Mouse (Mus musculus): ENCODE measurements at regions not wholly inside any gene's neighbourhood (a gene's known extent, or its start where the extent isn't known, plus 50 kb on each side); places are given as distances from the start of the nearest gene placed in this dataset.
"Not testable (repeated sequence)": the region's sequence is repeated elsewhere in the genome, so short reads cannot be mapped to it uniquely, and the experiment has no call there.

DNA sequence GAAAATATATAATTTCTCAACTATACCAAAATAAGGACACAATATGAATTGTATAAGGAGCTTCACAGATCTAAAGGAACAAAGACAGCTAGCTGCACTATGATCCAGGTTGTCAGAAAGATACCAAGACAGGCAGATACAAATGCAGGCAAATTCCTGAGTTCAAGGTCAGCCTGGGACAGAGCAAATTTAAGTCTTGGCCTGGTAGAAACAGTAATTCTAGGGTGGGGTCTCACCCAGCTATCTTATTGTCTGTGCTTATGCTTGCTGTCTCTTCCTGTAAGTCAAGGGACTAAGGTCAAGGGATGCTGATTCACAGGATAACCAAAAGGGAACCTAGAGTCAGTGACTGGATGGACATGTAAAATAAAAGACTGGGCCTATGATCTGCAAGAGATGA is 250.4 kb downstream of the Nucb2 start:
- H3K4me2 ChIP-seq (ENCODE audit: low read depth) = no peak overlapping the region
- H3K27ac ChIP-seq (ENCODE audit: low read depth, low read length) = no peak overlapping the region
- ATAC-seq (ENCODE audit: insufficient read depth, low FRiP score, low TSS enrichment) = no peak

DNA sequence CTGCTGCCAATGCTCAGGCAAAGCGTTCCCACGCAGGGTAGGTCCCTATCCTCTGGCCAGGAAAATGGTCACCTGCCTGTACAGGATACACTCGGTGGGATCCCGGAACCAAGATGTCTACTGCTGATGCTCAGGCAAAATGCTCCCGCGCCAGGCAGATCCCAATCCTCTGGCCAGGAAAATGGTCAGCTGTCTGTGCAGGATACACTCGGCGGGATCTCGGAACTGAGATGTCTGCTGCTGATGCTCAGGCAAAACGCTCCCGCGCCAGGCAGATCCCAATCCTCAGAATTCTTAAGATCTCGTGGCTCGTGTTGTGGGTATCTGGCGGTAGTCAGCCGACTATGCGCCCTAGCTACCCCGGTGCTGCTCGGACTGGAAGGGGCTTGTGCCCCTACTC is 288.0 kb downstream of the Nucb2 start:
- not testable (repeated sequence) for H3K27me3 ChIP-seq (ENCODE audit: control insufficient read depth, insufficient read depth, low read length); H3K9me3 ChIP-seq (ENCODE audit: control insufficient read depth, low read length); DNase-seq (ENCODE audit: low spot score); H3K9ac ChIP-seq (ENCODE audit: low read length); ATAC-seq (ENCODE audit: insufficient read depth, low FRiP score, low TSS enrichment); H3K27ac ChIP-seq (ENCODE audit: low read depth, low read length); H3K4me2 ChIP-seq (ENCODE audit: low read depth); H3K36me3 ChIP-seq (ENCODE audit: control insufficient read depth, insufficient read depth, low read length); H3K4me3 ChIP-seq (ENCODE audit: low read depth, low read length); H3K4me1 ChIP-seq (ENCODE audit: control insufficient read depth, insufficient read depth, low read length)
- WGBS = 91% methylated on average over 19 of the region's 19 CpGs

More for the DNA sequence above, 250.4 kb downstream of the Nucb2 start:
- H3K9me3 ChIP-seq (ENCODE audit: control insufficient read depth, low read length) = no peaks in the 10 kb centered on the region
- no peak for DNase-seq (ENCODE audit: low spot score)
- no peaks in the 10 kb centered on the region for H3K36me3 ChIP-seq (ENCODE audit: control insufficient read depth, insufficient read depth, low read length)
- no peak overlapping the region for H3K4me3 ChIP-seq (ENCODE audit: low read depth, low read length)
- H3K27me3 ChIP-seq (ENCODE audit: control insufficient read depth, insufficient read depth, low read length) = no peaks in the 10 kb centered on the region
- H3K4me1 ChIP-seq (ENCODE audit: control insufficient read depth, insufficient read depth, low read length) = no peaks in the 10 kb centered on the region
- H3K9ac ChIP-seq (ENCODE audit: low read length) = no peak overlapping the region

DNA sequence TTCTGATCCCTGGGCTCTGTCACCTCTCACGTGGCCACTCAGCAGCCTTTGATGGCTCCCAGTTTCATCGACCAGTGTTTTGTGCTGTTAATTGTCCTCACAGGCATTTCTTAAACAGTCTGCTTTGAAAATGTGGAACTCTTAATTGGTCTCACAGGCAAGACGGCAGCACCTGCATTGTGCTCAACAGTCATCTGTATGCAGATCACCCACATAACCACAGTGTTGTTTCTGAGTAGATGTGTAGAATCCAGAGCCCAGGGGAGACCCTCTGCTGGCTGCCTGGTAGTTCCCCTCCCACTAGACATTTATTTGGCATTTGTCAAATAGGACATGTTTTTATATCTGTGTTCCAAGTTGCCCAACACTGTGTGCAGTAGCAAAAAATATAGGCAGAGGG is 304.3 kb downstream of the Nucb2 start:
- H3K36me3 ChIP-seq (ENCODE audit: control insufficient read depth, insufficient read depth, low read length) = no peaks in the 10 kb centered on the region
- H3K27me3 ChIP-seq (ENCODE audit: control insufficient read depth, insufficient read depth, low read length) = no peaks in the 10 kb centered on the region
- H3K9ac ChIP-seq (ENCODE audit: low read length) = no peak overlapping the region
- H3K27ac ChIP-seq (ENCODE audit: low read depth, low read length) = no peak overlapping the region
- H3K4me2 ChIP-seq (ENCODE audit: low read depth) = no peak overlapping the region
- DNase-seq (ENCODE audit: low spot score) = no peak
- no peak overlapping the region for H3K4me3 ChIP-seq (ENCODE audit: low read depth, low read length)
- no peak for ATAC-seq (ENCODE audit: insufficient read depth, low FRiP score, low TSS enrichment)
- H3K4me1 ChIP-seq (ENCODE audit: control insufficient read depth, insufficient read depth, low read length) = no peaks in the 10 kb centered on the region
- WGBS = 56% methylated on average over 3 of the region's 3 CpGs
- no peaks in the 10 kb centered on the region for H3K9me3 ChIP-seq (ENCODE audit: control insufficient read depth, low read length)

DNA sequence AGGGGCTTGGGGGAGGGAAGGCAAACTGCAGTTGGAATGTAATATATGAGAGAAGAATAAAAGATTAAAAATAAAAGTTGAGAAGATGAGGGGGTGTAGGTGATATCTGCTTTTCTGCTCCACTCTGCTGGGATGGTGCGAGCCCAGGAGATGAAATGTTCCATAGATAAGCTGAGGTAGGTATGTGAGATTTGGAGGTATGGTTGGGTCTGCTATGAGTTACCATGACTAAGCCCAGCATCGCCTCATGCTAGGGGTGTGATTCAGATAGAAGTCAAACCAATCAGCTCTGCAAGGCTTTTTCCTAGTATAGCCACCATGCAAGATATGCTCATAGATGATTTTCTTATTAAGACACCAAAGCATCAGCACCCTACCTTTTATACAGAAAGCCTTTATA is 312.3 kb downstream of the Nucb2 start:
- H3K4me1 ChIP-seq (ENCODE audit: control insufficient read depth, insufficient read depth, low read length) = no peaks in the 10 kb centered on the region
- ATAC-seq (ENCODE audit: insufficient read depth, low FRiP score, low TSS enrichment) (no peak), DNase-seq (ENCODE audit: low spot score) (no peak)
- H3K36me3 ChIP-seq (ENCODE audit: control insufficient read depth, insufficient read depth, low read length) = no peaks in the 10 kb centered on the region
- no peaks in the 10 kb centered on the region for H3K9me3 ChIP-seq (ENCODE audit: control insufficient read depth, low read length)
- no peak overlapping the region for H3K4me3 ChIP-seq (ENCODE audit: low read depth, low read length)
- 91% methylated on average over 2 of the region's 2 CpGs for WGBS
- H3K4me2 ChIP-seq (ENCODE audit: low read depth) = no peak overlapping the region
- H3K27me3 ChIP-seq (ENCODE audit: control insufficient read depth, insufficient read depth, low read length) = no peaks in the 10 kb centered on the region
- no peak overlapping the region for H3K27ac ChIP-seq (ENCODE audit: low read depth, low read length)
- no peak overlapping the region for H3K9ac ChIP-seq (ENCODE audit: low read length)

DNA sequence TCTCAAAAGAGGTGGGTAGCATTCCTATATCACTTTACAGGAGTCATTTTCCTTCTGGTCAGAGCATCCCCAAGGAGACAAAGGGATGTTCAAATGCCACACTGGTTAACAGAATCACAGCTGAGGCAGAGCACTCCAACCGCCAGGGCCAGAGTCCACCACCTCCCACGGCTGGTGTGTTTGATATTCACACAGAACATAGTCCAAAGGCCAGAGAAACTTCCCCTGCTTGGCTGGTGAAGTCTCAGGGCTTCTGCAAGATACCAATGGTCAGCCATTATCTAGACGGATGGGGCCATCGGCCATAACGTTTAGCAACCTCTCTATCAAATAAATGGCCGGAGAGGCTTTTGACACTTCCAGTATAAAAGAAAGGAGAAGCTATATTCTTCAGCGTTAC is 313.8 kb downstream of the Nucb2 start:
- H3K9ac ChIP-seq (ENCODE audit: low read length) = no peak overlapping the region
- no peaks in the 10 kb centered on the region for H3K4me1 ChIP-seq (ENCODE audit: control insufficient read depth, insufficient read depth, low read length)
- H3K27ac ChIP-seq (ENCODE audit: low read depth, low read length) = no peak overlapping the region
- H3K27me3 ChIP-seq (ENCODE audit: control insufficient read depth, insufficient read depth, low read length) = no peaks in the 10 kb centered on the region
- no peak overlapping the region for H3K4me3 ChIP-seq (ENCODE audit: low read depth, low read length)
- WGBS = 90% methylated on average over 7 of the region's 7 CpGs
- H3K4me2 ChIP-seq (ENCODE audit: low read depth) = no peak overlapping the region
- DNase-seq (ENCODE audit: low spot score) (no peak), ATAC-seq (ENCODE audit: insufficient read depth, low FRiP score, low TSS enrichment) (no peak)
- no peaks in the 10 kb centered on the region for H3K9me3 ChIP-seq (ENCODE audit: control insufficient read depth, low read length)
- H3K36me3 ChIP-seq (ENCODE audit: control insufficient read depth, insufficient read depth, low read length) = no peaks in the 10 kb centered on the region

DNA sequence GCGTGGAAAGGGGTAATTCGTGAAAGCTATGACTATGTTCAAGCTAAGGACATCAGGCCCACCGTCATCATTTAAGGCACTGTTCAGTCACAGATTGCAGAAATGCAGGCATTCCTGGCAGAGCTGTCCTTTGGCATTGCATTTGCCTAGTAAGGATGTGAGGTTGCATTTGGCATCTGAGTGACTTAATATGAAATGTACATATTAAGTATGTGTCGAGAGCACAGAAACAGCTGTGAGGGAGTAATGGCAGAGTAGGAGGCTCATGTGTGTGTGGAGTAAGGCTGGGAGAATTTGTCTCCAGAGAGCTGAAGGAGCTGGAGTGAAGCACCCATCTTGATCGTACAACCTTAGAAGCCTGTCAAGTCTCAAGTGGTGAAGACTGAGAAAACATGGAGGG is 316.4 kb downstream of the Nucb2 start:
- ATAC-seq (ENCODE audit: insufficient read depth, low FRiP score, low TSS enrichment) = no peak
- DNase-seq (ENCODE audit: low spot score) = no peak
- no peaks in the 10 kb centered on the region for H3K27me3 ChIP-seq (ENCODE audit: control insufficient read depth, insufficient read depth, low read length)
- no peak overlapping the region for H3K9ac ChIP-seq (ENCODE audit: low read length)
- no peak overlapping the region for H3K4me2 ChIP-seq (ENCODE audit: low read depth)
- WGBS = 91% methylated on average over 5 of the region's 5 CpGs
- H3K27ac ChIP-seq (ENCODE audit: low read depth, low read length) = no peak overlapping the region
- H3K4me1 ChIP-seq (ENCODE audit: control insufficient read depth, insufficient read depth, low read length) = no peaks in the 10 kb centered on the region
- H3K9me3 ChIP-seq (ENCODE audit: control insufficient read depth, low read length) = no peaks in the 10 kb centered on the region
- no peak overlapping the region for H3K4me3 ChIP-seq (ENCODE audit: low read depth, low read length)
- no peaks in the 10 kb centered on the region for H3K36me3 ChIP-seq (ENCODE audit: control insufficient read depth, insufficient read depth, low read length)

DNA sequence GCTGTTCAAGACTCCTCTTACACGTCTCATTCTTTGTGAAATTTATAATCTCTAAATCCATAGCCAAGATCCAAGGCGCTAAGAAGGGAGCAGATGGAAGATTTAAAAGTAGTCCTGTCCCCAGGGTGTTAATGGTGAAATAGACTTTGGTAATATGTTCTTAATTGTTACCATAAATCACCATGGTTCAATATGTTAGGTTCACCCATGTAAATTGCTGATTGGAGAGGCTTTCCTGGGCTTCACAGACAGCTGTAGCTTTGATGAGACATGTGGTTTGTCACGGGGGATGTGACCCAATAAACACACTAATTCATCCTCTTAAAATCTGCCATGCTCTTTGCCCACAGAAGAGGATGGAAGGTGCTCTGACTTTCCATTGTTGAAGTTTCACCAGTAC is 338.7 kb downstream of the Nucb2 start:
- Histone ChIP-seq H3K4me2 (ENCODE audit: low read depth) (no peak overlapping the region), H3K4me1 (ENCODE audit: control insufficient read depth, insufficient read depth, low read length) (no peaks in the 10 kb centered on the region), H3K27ac (ENCODE audit: low read depth, low read length) (no peak overlapping the region), H3K36me3 (ENCODE audit: control insufficient read depth, insufficient read depth, low read length) (no peaks in the 10 kb centered on the region), H3K4me3 (ENCODE audit: low read depth, low read length) (no peak overlapping the region), H3K9ac (ENCODE audit: low read length) (no peak overlapping the region), H3K27me3 (ENCODE audit: control insufficient read depth, insufficient read depth, low read length) (no peaks in the 10 kb centered on the region), H3K9me3 (ENCODE audit: control insufficient read depth, low read length) (no peaks in the 10 kb centered on the region)
- ATAC-seq (ENCODE audit: insufficient read depth, low FRiP score, low TSS enrichment) (peak; percentile 45; the same call in 1 of the 2 replicates), DNase-seq (ENCODE audit: low spot score) (no peak)
- WGBS = 44% methylated on average over 3 of the region's 3 CpGs

DNA sequence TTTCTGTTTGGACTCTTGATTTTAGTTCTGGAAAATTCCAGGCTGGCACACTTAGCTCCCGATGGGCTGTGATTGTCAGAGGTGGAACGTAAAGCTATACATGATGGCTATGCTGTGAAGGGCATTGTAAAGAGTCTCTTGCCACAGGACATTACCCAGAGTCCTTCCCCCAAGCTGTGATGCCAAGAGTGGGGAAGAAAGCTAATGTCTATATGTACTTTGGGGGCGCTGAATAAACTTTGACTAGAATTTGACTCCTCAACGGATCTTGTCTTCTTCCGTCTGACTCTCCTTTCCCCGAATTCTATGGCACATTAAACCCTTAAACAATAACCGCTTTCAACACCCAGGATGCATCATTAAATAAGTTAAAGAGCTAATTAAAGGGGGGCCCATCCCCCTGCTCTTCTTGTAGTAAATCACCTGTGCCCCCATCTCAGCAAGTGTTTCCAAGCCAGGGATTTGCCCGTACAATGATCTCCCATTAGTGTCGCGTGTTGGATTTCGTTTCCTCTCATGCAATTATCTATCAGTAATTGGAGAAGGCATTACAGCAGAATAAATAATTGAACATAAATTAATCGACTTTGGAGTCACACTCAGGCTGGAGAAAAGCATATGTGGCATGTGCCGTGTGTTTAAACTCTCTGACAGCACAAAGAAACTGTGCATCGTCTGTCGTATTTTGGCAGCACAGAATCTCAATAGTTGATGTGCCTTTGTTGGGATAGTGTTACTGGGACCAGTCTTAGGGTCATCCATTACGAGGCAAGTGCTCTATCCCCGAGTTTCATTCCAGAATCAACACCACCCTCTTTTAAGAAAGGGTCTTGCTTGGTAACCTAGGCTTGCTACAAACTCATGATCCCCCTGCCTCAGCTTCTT is 343.9 kb downstream of the Nucb2 start:
- no peak overlapping the region for H3K27ac ChIP-seq (ENCODE audit: low read depth, low read length)
- H3K27me3 ChIP-seq (ENCODE audit: control insufficient read depth, insufficient read depth, low read length) = no peaks in the 10 kb centered on the region
- H3K4me1 ChIP-seq (ENCODE audit: control insufficient read depth, insufficient read depth, low read length) = no peaks in the 10 kb centered on the region
- no peaks in the 10 kb centered on the region for H3K9me3 ChIP-seq (ENCODE audit: control insufficient read depth, low read length)
- DNase-seq (ENCODE audit: low spot score) = no peak
- H3K36me3 ChIP-seq (ENCODE audit: control insufficient read depth, insufficient read depth, low read length) = no peaks in the 10 kb centered on the region
- ATAC-seq (ENCODE audit: insufficient read depth, low FRiP score, low TSS enrichment) = no peak
- no peak overlapping the region for H3K9ac ChIP-seq (ENCODE audit: low read length)
- 82% methylated on average over 17 of the region's 17 CpGs for WGBS
- no peak overlapping the region for H3K4me3 ChIP-seq (ENCODE audit: low read depth, low read length)
- no peak overlapping the region for H3K4me2 ChIP-seq (ENCODE audit: low read depth)

DNA sequence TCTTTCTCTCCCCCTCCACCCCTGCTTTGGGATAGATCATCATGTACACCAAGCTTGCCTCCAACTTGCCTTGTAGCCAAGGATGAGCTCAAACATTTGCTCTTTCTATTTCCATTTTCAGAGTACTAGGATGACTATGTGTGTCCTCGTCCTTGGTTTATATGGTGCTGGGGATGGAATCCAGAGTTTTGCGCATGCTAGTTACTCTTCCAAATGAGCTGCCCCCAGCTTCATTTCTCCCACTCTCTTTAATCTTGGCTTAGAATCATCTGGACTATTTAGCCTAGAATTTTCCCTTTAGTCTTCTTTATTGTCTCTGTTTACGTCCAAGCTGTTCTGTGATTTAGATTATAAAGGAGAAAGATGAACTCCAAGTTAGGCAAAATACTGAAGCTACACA is 349.2 kb downstream of the Nucb2 start:
- Histone ChIP-seq H3K4me2 (ENCODE audit: low read depth) (no peak overlapping the region), H3K36me3 (ENCODE audit: control insufficient read depth, insufficient read depth, low read length) (no peaks in the 10 kb centered on the region), H3K27me3 (ENCODE audit: control insufficient read depth, insufficient read depth, low read length) (no peaks in the 10 kb centered on the region), H3K9ac (ENCODE audit: low read length) (no peak overlapping the region), H3K27ac (ENCODE audit: low read depth, low read length) (no peak overlapping the region), H3K4me3 (ENCODE audit: low read depth, low read length) (no peak overlapping the region), H3K4me1 (ENCODE audit: control insufficient read depth, insufficient read depth, low read length) (no peaks in the 10 kb centered on the region; the same call in 1 of the 2 replicates), H3K9me3 (ENCODE audit: control insufficient read depth, low read length) (no peaks in the 10 kb centered on the region)
- DNase-seq (ENCODE audit: low spot score) (no peak), ATAC-seq (ENCODE audit: insufficient read depth, low FRiP score, low TSS enrichment) (no peak)
- 91% methylated on average over 3 of the region's 3 CpGs for WGBS

All from neural tube, embryonic 11.5 days (tissue).